Mouse (Mus musculus): ENCODE measurements around the gene Mustn1. TPM values are rescaled to one million over a fixed set of nuclear protein-coding genes. Genes with fewer than 3 reads are reported as not detected.

The Mustn1 gene
- total RNA-seq, 2 experiments from 2014 or later, result not detected

DNA sequence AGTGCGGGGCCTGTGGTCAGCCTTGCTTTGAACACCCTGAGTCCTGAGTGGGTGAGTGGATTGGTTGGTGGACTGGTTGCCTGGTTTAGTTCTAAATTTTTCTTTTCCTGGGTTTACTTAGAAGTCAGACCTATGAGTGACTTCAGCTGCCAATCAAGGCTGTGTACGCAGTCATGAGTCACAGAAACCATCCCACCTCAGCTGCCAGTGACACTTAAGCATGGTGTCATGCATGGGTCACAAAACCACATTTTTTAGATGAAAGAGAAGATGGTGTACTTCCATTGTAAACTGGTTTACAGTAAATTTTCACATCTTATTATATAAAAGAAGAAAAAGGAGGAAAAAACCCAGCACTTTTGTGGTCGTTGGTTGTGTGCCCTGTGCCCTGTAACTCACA lies 1.2 kb upstream of the Mustn1 start:
- ATAC-seq (replicated peaks; ENCODE audit: low FRiP score, poor library complexity, severe bottlenecking), result no peak

DNA sequence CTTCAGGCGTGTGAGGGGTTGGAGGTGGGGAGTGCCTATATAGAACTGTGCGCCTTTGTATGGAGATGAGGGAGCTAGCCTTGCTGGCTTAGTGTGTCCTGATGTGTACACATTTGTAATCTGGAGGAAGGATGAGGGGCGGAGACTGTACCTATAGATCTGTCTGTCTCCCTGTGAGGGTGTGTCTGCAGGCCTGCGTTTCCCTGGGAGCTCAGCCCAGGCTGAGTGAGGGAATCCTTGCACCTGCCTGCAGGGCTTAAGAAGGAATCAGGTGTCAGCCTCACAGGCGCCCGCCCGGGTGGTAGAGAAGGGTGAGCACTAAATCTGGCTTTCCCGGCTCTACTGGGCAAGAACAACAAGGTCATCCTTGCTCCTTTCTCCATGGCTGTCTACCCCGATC lies 794 bp downstream of the Mustn1 start:
- ATAC-seq (replicated peaks; ENCODE audit: low FRiP score, poor library complexity, severe bottlenecking), result no peak

DNA sequence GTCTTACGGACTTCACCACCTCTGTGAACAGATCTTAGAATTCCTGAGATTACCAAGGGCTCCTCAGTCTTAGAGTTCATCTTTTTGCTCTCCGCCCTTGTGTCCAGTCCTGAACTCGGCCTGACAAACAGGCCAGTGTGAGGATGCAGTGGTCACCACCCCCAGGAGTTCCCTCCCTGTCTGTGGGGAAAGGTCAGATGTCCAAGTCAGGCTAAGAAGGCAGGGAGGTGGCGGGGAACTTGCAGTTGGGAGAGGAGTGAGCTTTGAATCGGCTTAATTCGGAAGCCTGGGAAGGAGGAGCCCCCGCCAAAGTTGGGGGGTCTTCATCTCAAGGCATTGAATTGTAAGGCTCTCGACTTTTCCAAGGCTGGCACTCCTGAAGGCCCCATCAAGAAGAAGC lies 1.3 kb downstream of the Mustn1 start:
- no peak for ATAC-seq (replicated peaks; ENCODE audit: low FRiP score, poor library complexity, severe bottlenecking)

- ATAC-seq (replicated peaks; ENCODE audit: low FRiP score, poor library complexity, severe bottlenecking), result no peak
These were observed 2.1 kb downstream of the Mustn1 start for GRCm38 (mm10) chr14:30880811-30881717.

- ATAC-seq (replicated peaks; ENCODE audit: low FRiP score, poor library complexity, severe bottlenecking), result no peak
These were observed 2.7 kb downstream of the Mustn1 start for GRCm38 (mm10) chr14:30881718-30882108.

DNA sequence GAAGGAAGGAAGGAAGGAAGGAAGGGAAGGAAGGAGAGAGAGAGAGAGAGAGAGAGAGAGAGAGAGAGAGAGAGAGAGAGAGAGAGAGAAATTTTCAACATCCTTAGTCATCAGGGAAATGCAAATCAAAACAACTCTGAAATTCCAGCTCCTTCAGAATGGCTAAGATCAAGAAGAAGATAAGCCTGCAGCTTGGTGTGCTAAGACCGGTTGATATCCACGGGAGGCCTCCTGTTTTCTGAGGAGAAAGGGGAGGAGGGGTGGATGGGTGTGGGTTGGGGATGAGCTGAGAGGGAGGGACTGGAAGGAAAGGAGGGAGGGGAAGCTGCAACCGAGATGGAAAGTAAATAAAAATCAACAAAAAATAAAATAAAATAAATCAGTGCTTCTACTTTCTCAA lies 6.3 kb downstream of the Mustn1 start:
- no peak for ATAC-seq (replicated peaks; ENCODE audit: low FRiP score, poor library complexity, severe bottlenecking)

- no peak for ATAC-seq (replicated peaks; ENCODE audit: low FRiP score, poor library complexity, severe bottlenecking)
These were observed 7.2 kb downstream of the Mustn1 start, which contains the start of gene Itih4 for GRCm38 (mm10) chr14:30886204-30886603. Gene Itih4, plus strand, starts transcription at chr14:30886476.

- ATAC-seq (replicated peaks; ENCODE audit: low FRiP score, poor library complexity, severe bottlenecking), result no peak
These were observed 9.3 kb downstream of the Mustn1 start for GRCm38 (mm10) chr14:30888271-30888732.

- no peak for ATAC-seq (replicated peaks; ENCODE audit: low FRiP score, poor library complexity, severe bottlenecking)
These were observed 21.0 kb downstream of the Mustn1 start for GRCm38 (mm10) chr14:30899972-30900371.

GRCm38 (mm10) chr14:30902628-30903027 lies 23.6 kb downstream of the Mustn1 start:
- ATAC-seq (replicated peaks; ENCODE audit: low FRiP score, poor library complexity, severe bottlenecking), result no peak

- no peak for ATAC-seq (replicated peaks; ENCODE audit: low FRiP score, poor library complexity, severe bottlenecking)
These were observed 24.0 kb downstream of the Mustn1 start for GRCm38 (mm10) chr14:30903036-30903435.

GRCm38 (mm10) chr14:30904307-30904706 lies 25.3 kb downstream of the Mustn1 start:
- no peak for ATAC-seq (replicated peaks; ENCODE audit: low FRiP score, poor library complexity, severe bottlenecking)

DNA sequence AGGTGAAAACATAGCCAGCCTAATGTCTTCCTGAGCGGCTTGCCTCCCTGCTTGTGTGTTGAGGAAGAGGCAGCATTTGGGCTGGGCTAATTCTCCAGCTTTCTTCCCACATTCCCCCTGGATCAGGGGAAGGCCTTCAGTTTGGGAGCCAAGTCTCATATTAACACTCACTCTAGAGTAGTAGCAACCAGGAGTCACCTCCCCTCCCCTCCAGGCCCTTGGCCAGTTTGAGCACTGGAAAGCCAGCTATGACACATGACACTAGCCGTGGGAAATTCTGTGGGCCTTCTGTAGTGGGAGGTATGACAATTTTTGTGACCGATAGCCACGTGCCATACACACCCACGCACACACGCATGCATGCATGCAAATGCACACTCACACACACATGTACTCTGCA lies 27.0 kb downstream of the Mustn1 start:
- no peak for ATAC-seq (replicated peaks; ENCODE audit: low FRiP score, poor library complexity, severe bottlenecking)

DNA sequence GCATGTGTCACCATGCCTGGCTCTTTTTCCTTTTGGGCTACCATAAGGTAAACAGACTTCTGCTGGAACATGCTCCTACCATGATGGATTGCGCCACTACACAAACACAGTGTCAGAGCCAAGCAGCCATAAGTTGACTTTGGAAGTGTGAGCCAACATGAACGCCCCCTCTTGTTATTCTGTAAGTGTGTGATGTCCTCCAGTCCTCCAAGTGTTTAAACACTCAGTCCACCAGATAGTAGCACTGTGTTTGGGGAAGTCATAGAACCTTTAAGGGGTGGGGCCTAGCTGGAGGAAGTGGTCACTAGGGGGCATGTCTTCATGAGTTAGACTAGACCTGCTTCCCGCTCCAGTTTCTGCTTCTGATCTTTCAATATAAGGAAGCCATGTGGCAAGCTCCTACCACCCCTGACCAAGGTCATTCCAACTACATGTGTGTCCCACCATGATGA lies 28.8 kb downstream of the Mustn1 start:
- ATAC-seq (replicated peaks; ENCODE audit: low FRiP score, poor library complexity, severe bottlenecking), result no peak

- ATAC-seq (replicated peaks; ENCODE audit: low FRiP score, poor library complexity, severe bottlenecking), result no peak
These were observed 32.1 kb downstream of the Mustn1 start for GRCm38 (mm10) chr14:30911141-30911540.

DNA sequence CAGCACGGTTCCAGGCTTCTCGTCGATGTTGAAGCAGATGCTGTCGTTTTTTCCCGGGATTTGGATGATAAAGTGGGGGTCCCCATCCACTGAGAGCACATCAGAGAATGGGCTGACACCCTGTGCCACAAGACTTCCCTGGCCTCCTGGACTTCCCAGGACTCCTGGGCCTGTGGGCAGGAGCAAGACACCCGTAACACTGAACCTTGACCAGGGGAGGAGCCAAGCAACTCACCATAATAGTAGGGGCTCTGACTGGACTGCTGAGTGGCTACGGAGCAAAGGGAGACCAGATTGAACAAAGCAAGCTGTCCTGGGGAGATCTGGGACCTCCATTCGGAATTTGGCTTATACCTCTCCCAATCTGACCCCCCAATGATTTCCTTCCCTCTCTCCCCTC lies 33.6 kb downstream of the Mustn1 start:
- no peak for ATAC-seq (replicated peaks; ENCODE audit: low FRiP score, poor library complexity, severe bottlenecking)

DNA sequence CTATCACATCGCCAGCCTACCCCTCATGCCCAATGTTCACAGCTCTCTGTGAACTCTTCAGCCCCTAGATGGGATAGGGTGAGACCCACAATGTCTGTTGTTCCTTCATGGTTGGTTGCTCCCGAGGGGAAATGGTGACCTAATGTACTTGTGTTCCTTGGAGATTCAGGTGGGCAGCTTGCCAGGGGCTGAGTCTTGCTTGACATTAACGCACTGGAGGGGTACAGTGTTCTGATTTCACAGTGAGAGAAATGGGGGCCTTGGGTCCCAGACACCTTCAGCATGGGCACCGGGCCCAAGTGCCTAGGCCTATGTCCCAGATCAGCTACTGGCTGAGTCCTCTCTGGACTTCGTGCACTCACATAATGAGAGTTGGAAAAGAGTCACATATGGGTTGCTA lies 34.4 kb downstream of the Mustn1 start:
- ATAC-seq (replicated peaks; ENCODE audit: low FRiP score, poor library complexity, severe bottlenecking), result no peak

DNA sequence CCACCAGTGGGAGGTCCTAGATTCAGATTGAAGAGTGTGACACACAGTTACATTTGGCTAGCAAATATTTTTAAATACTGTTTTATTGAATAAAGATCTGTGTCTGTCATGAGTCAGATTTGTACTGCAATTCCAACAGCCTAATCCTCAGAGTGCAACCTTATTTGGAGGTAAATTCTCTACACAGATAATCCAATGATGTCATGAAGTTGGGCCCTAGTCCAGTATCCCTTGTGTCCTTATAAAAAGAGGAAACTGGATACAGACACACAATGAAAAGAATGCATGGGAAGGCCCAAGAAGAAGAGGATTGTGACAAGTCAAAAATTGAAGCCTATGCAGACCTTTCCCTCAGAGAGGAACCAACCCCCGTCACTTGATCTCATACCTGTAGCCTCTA lies 37.5 kb downstream of the Mustn1 start:
- no peak for ATAC-seq (replicated peaks; ENCODE audit: low FRiP score, poor library complexity, severe bottlenecking)

GRCm38 (mm10) chr14:30922053-30922670 lies 43.2 kb downstream of the Mustn1 start:
- no peak for ATAC-seq (replicated peaks; ENCODE audit: low FRiP score, poor library complexity, severe bottlenecking)

DNA sequence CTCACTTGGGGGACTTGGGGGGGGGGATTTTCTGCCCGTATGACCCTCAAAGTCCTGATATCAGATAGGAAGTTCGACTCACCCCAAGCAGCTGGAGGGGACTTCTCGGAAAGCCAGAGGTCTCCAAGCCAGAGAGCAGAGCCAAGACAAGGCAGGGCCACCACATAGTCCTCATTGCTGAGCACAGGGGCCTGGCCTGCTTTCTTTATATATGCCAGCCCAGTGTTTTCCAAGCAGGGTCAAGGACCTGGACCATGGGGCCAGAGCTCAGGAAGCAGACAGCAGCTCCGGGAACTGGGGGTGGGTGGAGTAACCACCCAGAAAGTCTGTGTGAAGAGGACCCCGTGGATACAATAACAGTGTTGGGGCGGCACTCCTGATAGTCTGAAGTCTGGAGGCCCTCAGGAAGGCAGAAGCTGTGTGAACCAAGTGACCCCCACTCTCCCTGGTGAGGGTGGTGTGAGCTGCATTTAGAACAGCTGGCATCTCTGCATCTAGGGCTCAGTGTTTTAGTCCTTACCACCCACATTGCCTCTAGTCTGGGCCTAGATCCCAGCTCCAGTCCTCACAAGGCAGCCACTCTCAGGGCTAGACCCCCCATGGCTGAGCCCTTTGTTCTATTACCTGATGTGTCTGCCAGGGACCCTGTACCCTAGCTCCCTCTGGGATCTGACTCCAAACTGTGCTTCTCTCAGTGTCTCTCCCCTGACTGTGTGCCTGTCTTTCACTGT lies 44.5 kb downstream of the Mustn1 start, which contains the start of gene Itih3:
Gene Itih3 (minus strand): TSS at position 386 of the 731 bp plus-strand sequence.
- no peak for ATAC-seq (replicated peaks; ENCODE audit: low FRiP score, poor library complexity, severe bottlenecking)

All from erythroid progenitor cell, adult 5-6 weeks (primary cell).